Mouse (Mus musculus): ENCODE data around the gene Castor1.

- no peak for TF ChIP-seq CTCF (IDR thresholded peaks at IDR 0.05; ENCODE audit: low read depth, low read length)
- no peak for TF ChIP-seq TAL1 (conservative IDR thresholded peaks at IDR 0.05; ENCODE audit: low read depth, low read length)
- TF ChIP-seq GATA2 (IDR thresholded peaks at IDR 0.05; ENCODE audit: borderline replicate concordance, low read depth, low read length), result no peak
These were observed 33.6 kb upstream of the Castor1 start for GRCm38 (mm10) chr11:4184251-4184952.

Measured in G1E (cell line).